Mouse (Mus musculus) fat pad, adult 2 months (tissue): ENCODE results near the gene E130308A19Rik.

Experiments
- DNase-seq: peaks from one replicate; pipeline ENCODE4 v3.0.0-alpha.2; 2011; ENCODE audit warnings: low read depth, low spot score; ENCODE audit errors: extremely low read depth

The E130308A19Rik gene

DNA sequence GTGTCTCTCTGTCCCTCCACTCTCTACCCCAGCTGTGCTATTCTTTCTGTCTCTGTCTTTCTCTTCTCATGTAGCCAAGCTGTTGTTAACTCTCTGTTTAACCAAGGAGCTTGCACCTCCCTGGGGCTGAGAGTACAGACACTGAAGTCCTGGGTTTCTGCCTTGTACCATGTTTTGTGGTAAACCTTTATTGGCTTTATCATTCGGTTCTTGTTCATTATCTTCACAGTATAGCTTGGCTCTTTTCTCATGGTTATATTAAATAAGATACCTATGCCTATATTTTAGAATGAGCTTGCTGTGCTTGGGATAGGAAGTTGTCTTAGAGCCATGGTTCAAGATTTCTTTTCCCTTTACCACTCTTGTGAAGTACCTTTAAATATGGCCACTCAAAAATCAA is 8.5 kb downstream of the E130308A19Rik start:
- DNase-seq, result no peak

DNA sequence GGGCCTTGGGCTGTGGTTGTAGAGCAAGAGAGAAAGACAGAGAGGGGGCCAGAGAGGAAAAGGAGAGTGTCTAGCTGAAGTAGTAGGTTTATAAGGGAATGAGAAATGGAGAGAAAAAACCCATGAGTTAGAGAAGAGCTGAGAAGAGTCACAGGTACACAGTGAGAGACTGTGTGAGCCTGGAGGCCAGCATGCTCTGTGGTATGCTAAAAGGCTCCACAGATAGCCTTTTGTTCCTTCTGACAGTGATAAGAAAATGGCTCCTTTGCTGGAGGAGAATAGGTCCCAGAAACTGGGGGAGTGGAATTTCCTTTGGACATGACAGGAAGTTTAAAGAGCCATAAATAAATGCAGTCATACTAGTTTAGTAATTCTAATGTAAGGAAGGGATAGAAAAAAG is 13.2 kb downstream of the E130308A19Rik start:
- no peak for DNase-seq

DNA sequence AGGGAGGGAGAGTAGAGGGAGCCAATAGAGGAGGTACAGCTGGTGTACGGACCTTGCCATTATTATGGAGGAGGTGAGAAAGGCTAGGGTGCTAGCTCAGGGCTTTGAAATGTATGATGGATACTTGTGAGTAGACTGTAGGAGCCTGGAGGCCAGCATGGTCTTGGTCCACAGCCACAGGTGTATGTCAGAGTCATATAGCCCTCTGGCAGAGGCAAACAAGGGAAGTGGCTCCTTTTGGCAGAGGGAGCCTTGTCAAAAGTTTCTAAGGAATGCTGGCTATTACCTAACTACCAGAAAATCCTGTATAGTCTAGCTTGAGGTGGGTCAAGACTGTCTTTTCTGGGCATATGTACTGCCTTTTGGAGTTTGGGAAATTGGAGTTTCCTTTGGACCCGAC is 14.7 kb downstream of the E130308A19Rik start:
- DNase-seq, result peak; percentile 33

DNA sequence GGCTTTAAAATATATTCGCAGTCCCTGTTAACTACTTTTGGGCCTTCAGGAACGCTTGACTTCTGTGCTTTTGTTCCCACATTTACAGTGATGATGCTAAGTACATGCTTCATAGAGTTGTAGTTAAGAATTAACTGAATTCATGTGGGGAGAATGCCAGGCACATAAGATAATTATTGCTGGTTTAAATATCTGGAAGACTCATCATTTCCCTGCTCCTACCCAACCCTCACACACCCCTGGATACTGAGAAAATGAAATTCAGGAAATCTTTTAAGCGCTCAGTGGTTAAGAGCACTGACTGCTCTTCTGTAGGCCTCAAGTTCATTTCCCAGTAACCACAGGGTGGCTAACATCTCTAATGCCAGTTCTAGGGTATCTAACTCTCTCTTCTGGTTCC is 16.0 kb downstream of the E130308A19Rik start:
- DNase-seq, result no peak

DNA sequence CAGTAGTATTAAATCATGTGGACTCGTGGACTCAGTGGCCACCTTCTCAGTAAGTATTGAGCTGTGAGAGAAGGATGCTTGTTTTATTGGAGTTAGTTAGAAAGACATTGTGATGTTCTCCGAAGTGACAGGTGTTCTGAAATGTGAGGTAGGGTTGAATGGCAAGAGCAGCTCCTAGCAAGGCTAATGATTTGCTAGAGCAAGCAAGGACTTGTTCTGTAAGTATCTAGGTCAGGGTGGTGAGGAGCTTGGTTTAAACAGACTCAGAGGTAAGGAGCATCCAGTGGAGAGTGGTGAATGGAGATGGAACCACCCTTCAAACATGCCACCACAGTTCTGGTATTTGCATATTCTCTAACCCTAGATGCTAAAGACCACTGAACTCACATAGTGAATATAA is 16.6 kb downstream of the E130308A19Rik start:
- no peak for DNase-seq

DNA sequence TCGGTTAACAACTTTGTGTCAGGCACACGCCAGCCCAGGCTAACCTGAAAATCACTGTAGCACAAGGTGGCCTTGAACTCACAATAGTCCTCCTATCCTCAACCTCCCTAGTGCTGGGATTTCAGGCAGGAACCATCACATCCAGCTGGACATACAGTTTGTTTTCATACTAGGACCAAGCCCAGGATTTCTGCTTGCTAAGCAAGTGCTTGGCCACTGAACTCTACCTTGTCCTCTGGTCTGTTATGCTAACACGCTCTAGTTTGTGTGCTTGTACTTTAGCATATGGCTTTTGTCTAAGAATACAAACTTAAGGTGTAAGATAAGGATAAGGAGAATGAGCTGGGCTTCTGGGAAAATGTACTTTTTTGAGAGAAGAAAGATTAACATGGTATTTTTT is 18.4 kb downstream of the E130308A19Rik start:
- DNase-seq, result no peak

DNA sequence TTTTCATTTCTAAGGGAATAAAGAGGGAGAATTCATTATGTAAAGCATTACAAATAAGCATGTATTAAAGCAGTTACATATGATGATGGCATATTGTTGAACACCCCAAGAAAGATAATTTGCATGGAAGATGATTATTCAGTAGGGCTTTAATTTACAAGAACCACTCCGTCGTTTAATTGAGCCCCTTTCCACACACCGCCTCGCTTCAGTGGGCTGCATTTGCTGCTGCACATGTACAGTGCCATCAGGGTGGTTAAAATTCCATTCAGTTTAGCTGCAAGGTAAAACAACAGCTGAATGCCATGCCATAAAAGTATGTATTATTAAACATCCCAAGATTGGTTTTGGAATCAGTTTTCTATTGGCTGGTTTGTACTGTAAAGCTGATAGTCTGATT is 19.0 kb downstream of the E130308A19Rik start:
- no peak for DNase-seq

DNA sequence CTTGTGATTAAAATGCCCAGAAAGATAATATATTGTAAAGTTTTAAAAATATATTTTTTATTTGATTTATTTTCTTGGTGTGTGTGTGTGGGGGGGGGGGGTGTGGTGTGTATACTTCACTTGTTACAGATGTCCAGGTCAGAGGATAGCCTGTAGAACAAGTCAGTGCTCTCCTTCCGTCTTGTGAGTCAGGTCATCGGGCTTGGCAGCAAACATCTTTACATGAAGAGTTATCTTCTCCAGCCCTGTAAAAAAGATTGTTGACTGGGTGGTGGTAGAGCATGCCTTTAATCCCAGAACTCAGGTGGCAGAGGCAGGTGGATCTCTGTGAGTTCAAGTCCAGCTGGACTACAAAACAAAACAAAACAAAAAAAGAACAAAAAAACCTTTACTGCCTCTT is 19.6 kb downstream of the E130308A19Rik start:
- no peak for DNase-seq

DNA sequence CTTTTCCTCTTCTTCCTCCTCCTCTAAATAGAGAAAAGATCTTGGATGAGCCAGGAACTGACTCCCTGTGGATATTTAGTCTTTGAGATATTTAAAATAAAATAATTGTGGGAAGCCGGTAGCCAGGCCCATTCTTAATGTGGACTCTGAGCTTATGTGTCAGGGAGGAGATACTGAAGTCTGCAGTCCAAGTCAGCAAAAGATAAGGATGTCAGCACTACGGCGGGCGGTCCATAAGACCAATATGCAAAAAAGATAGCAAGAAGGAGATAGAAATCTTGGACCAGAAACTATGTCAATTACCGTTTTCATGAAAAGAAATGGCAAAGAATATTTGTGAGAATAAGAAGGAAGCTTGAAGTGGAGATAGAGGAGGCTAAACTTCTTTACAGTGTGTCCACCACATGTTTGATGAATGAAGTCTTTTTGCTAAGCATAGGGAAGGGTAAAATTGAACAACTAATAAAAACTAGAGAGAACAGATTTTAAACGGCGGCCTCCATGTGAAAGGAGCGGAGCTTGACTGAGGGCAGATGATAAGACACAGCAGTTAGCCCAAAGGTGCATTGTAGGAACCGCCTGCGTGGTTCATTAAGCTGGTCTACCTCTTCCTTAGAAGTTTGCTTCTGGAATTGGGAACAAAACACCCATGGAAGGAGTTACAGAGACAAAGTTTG is 20.1 kb downstream of the E130308A19Rik start:
- DNase-seq, result no peak

DNA sequence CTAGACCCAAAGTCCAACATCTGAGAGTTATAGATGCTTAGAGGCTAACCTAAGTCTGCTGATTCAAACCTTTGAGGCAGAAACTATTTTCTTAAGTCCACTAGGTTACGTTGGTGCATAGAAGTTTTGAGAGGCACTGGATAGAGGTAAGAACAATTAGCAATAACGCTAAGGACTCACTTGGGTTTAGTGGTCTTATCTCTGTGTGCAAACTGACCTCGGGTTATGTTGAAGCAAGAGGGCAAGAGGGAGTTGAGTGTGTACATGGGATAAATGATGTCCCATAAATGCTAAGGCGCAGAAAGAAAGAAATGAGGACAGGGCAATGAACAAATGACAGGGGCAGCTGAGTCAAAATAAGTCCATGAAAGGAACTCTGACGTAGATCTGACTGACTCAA is 23.1 kb downstream of the E130308A19Rik start:
- DNase-seq, result no peak

DNA sequence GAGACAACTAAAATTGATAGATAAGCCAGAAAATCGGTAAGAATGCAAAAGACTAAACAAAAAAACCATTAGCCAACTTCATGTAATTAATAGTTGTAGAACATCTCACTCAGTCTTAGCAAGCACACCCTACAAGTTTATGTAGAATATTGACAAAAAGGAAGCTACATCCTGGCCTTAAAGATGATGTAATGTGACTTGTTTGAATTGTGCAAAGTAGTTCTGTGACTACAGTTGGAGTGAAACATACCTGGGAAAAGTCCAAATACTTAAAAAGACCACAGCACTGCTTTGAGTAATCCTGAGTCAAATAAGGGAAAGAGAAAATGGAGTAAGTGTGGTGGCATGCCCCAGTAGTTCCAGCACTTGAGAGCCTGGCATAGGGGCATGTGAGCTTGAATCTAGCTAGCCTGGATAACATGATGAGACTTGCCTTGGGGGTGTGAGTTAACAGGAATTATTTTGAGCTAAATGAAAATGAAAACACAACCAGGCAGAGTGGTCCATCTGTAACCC is 26.2 kb downstream of the E130308A19Rik start:
- no peak for DNase-seq

DNA sequence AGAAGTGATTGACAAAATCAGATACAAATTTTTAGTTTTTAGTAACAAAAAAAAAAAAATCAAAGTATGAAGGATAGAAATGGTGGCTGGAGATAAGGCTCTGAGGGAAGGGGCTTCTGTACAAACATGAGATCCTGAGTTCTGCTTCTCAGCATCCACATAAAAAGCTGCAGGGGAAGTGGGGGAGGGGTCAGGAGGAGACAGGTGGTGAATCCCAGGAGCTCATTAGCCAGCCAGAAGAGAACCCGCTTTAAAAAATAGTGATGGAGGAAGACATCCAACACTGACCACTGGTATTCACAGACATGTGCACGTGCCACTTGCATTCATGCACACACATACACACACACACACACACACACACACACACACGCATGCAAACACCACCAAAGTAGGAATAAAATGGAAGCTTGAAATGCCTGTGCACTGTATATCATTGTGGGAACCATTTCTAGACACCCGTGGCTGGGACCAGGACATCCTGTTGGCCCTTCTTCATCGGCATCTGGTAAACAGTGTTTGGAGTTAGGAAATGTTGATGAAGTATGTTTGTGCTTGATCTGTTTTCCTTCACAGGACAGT is 30.1 kb downstream of the E130308A19Rik start:
- DNase-seq, result no peak

DNA sequence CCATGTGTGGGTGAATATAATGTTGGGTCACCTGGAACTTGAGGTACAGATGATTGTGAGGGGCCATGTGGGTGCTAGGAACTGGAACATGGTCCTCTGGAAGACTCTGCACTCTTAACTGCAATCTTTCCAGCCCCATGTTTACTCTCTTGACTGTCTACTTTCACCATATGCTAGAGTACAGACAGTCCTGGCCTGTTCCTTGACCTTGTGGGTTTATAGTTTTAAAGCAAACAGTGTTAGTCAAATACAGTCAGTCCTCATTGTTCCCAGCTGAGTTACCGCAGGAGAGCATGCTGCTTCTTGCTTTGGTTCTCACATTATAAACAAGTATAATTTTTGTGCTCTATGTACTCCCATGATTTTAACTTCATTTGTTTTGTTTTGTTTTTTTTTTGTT is 36.2 kb downstream of the E130308A19Rik start:
- no peak for DNase-seq

DNA sequence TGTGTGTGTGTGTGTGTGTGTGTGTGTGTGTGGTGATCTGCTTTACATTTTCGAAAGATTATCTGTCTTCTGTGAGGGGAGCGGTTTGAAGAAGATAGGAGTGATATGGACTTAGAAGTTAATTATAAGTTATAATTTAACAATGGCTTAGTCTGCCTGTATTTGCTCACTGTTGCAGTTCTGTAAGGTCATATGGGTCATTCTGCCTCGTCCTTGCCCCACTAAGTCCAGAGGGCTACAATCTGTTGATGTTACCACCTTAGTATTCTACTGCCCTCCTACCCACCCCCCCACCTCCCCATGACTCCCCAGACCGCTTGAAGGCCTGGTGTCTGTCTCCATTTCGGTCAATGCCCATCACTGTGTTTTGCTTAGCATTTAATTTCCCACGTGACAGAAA is 37.4 kb downstream of the E130308A19Rik start:
- DNase-seq, result no peak

DNA sequence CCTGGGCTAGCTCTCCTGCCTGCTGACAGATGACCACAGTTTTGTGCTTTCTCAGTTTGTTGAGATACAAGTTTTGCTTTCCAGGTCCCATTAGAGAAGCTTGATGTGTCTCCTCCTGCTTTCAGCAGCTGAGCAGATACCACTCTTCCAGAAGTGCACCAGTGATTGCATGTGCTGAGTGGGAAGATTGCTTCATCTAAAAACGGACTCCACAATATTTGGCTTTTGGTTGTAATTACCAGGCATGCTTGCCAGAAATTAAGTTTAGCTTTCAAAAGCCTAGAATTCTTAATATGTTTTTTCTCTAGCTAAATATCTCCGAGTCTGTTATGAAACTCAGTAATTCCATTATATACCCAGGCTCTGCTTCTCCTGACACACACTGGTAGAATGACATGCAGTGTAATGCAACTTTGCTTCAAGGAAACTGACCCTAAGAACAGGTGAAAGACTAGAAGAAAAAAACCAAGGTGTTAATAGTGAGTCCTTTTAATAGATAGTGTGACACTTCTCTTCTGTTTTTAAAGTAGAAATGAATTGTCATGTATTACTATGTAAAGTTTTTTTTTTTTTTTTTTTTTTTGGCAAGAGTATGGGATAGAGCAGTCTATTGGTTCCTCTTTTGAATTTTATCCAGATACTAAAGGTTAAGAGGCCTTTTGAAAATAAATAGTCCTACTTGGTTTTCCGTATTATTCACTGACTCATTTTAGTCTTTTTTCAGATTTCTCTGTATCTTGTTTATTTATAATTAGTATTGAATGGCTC is 40.7 kb downstream of the E130308A19Rik start:
- no peak for DNase-seq

DNA sequence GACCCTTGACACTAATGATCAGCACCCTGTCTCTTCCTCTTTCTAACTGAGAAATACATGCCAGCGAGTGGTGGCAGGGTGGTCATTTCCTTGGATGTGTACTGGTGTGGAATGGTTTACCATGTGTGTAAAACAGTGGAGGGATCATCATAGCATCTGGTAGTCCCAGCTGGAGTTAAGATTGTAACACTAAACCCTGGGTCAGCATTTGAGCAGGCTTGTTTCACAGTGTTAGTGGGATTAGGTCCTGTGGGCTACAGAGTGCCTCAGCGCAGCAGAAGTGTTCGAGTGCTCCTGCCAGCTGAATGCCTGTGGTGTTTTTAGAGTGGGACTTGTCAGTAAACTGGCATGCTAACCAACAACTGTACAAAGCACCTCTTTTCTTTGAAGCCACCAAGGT is 42.0 kb downstream of the E130308A19Rik start:
- no peak for DNase-seq

DNA sequence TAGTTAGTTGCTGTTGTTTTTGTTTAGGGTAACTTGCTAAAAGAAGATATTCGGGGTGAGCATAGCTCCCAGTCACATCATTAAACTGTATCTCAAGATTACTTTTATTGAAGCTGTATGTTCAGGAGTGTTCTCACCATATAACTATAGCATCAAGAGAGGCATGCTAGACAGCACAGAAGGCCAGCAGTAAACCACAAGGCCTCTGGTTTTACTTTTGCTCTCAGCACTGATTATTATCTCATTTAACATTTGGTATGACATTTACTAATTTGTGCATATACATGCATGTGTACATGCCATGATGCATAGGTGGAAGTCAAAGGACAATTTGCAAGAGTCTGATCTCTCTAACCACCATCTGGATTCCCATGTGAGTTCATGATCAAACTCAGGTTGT is 43.1 kb downstream of the E130308A19Rik start:
- no peak for DNase-seq

DNA sequence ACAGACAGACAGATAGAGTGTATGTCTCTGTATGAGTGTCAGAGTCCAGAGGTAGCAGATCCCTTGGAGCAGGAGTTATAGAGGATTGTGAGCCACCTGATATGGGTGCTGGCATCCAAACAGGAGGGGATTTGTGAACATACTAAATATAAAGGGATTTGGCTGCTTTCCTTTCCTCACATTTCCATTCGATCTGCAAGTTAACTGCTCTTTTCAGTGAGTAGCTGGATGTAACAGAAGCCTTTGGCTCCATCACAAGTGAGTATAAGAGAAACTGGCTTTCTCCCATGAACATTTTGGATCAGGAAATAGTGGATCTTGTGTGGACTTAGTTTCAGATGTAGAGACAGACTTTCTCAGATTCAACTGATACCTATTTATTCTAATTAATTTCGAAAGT is 44.0 kb downstream of the E130308A19Rik start:
- no peak for DNase-seq

DNA sequence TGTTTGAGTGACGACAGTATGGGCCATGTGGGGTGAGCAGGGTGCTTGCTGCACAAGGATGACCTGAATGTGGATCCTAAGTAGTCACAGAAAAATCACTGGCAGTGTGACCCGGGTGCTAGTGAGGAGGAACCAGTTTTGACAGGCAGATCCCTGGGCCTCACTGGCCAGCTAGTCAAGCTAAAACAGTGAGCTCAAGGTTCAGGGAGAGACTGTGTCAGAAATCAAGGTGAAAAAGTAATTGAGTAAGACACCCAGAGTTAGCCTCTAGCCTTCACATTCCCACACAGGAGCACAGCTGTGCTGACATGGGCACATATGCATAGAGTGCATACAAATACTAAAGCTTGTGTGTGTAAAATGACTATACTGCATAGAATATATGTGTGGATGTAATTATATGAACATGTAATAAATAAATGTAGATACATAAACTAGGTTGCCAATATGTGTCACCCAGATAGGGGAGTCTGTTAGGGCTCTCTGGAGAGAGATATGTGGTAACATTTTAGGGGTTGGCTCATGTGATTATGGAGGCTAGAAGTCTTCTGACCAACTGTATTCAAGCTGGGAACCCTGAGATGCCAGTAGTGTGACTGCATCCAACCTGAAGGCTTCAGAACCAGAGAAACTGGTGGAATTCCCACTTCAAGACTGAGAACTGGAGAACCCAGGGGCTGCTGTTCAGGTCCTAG is 47.6 kb downstream of the E130308A19Rik start:
- no peak for DNase-seq

DNA sequence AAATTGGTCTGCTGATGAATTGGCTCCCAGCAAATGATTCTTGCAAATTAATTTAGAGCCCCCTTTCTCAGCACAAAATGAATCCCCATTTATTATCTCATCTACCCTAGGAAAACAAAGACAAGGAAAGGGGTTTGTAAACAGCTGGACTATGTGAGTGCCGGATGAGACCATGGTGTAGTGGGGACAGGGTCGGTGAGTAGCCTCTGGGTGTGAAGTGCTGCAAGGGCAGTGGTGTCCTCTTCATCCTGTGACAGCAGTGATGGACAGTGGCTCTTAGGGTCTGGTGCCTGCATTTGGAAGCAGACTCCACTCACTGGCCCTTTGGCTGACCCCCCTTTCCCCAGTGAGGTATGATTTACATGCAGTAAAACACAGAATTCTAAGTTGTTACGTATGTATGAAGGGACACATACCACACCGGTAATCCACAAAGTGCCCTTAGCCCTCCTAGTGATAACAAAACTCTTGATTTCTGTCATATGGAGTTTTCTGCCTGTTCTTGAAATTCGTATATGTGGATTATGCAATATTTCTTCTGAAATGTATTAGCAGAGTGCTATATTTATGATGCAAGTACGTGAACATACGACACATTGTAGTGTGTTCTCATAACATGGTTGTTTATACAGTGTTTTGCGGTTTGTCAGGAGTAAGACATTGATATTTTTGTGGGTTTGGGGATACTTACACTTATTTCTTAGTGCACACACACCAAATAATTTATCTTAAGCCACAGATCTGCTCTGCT is 49.1 kb downstream of the E130308A19Rik start:
- no peak for DNase-seq

DNA sequence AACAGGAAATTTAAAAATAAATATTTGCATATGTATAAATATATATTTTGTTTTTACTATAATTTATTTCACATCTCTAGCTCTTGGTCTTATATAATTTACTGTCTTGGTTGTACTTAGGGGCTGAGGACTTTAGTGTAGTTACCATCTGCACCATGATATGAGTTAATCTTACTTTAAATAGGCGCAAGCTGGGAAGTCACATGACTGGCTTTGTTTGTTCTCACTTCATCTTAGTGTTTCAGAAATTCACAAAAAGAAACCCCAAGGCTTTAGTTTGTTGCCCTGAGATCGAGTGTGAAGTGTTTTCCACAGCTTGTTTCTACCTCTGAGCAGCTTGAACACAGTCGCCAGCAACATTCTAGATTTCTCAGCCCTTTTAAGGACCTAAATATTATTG is 49.7 kb downstream of the E130308A19Rik start:
- DNase-seq, result no peak
